In the genomic region with DNA sequence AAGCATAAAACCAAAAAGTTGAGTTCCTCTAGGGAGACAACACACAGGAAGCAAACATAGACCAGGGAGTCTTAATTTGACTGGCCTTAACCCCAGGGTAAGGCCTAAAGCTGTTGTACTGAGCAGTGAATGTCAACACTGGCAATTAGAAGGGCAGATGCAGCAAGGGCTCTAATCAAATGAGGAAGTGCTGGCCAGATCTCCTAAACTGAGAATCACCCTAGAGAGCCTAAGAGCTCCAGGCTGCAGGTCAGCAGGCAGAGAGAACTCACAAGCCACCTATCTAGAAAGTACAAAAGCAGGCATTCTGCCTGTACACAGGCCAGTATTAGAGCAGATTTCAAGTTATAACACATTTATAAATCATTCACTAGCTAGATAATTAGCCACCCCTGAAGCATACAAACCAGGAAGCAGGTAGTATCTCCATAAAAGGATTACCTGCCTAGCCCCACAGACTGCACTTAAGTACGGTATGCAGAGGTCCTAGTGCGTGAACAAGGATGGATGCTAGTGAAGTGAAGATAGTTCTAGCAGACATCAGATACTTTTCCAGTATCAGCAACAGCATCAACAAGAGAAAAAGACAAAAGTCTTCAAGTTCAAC, we compare ENCODE assay signal across 18 mouse cellular contexts.
DNase-seq lines count a peak whose midpoint lies in the region; ATAC-seq lines count a peak whose summit lies in the region.
"Had no signal": no experiment of that assay in that cellular context is flagged by ENCODE, and none has a peak within 500 bp of the region (broad histone marks: within the 10 kb centered on the region; RNA-seq: fewer than 3 reads in every experiment).

No protein-coding gene starts in this region.

- peaks cover 6% of the 10 kb centered on the region; the same call in 1 of the 2 replicates for H3K4me1 ChIP-seq in kidney, embryonic 16.5 days (ENCODE audit: insufficient read depth, low read length)
- no peaks in the 10 kb centered on the region for H3K4me1 ChIP-seq in kidney, embryonic 14.5 days (ENCODE audit: control insufficient read depth, insufficient read depth, low read length)
- H3K4me1 ChIP-seq in hindbrain, embryonic 14.5 days (replicated peaks; ENCODE audit: control insufficient read depth, insufficient read depth, low read length): no peaks in the 10 kb centered on the region
- H3K4me1 ChIP-seq: hindbrain, embryonic 15.5 days; liver, embryonic 12.5 days; lung, embryonic 15.5 days had no signal

- H3K4me3 ChIP-seq in kidney, embryonic 16.5 days (ENCODE audit: low read length): no peak overlapping the region
- no peak overlapping the region for H3K4me3 ChIP-seq in kidney, embryonic 14.5 days (ENCODE audit: low read length)
- no peak overlapping the region for H3K4me3 ChIP-seq in hindbrain, embryonic 14.5 days (replicated peaks; ENCODE audit: low read length)
- H3K4me3 ChIP-seq: hindbrain, embryonic 15.5 days; liver, embryonic 12.5 days; lung, embryonic 15.5 days; myocyte had no signal

- no peak overlapping the region for H3K27ac ChIP-seq in kidney, embryonic 16.5 days (ENCODE audit: low read length)
- H3K27ac ChIP-seq in kidney, embryonic 14.5 days (ENCODE audit: low read depth, low read length): no peak overlapping the region
- H3K27ac ChIP-seq in hindbrain, embryonic 14.5 days: no peak overlapping the region
- H3K27ac ChIP-seq: hindbrain, embryonic 15.5 days; liver, embryonic 12.5 days; lung, embryonic 15.5 days had no signal

- 73% methylated on average over 2 of the region's 2 CpGs for WGBS in kidney, embryonic 16.5 days
- WGBS in kidney, embryonic 14.5 days: 78% methylated on average over 2 of the region's 2 CpGs
- 92% methylated on average over 2 of the region's 2 CpGs for WGBS in hindbrain, embryonic 14.5 days

- no peak overlapping the region for H3K9ac ChIP-seq in kidney, embryonic 16.5 days (replicated peaks; ENCODE audit: low read length)
- no peak overlapping the region for H3K9ac ChIP-seq in kidney, embryonic 14.5 days (ENCODE audit: low read depth, low read length)
- H3K9ac ChIP-seq in hindbrain, embryonic 14.5 days: no peak overlapping the region
- H3K9ac ChIP-seq: hindbrain, embryonic 15.5 days; liver, embryonic 12.5 days; lung, embryonic 15.5 days had no signal

- no peaks in the 10 kb centered on the region for H3K27me3 ChIP-seq in kidney, embryonic 16.5 days (ENCODE audit: insufficient read depth, low read length)
- no peaks in the 10 kb centered on the region for H3K27me3 ChIP-seq in kidney, embryonic 14.5 days (ENCODE audit: control insufficient read depth, insufficient read depth, low read length)
- no peaks in the 10 kb centered on the region for H3K27me3 ChIP-seq in hindbrain, embryonic 14.5 days (ENCODE audit: control insufficient read depth, insufficient read depth, low read length)
- H3K27me3 ChIP-seq: hindbrain, embryonic 15.5 days; liver, embryonic 12.5 days; lung, embryonic 15.5 days; Patski had no signal

- H3K36me3 ChIP-seq in kidney, embryonic 16.5 days (ENCODE audit: insufficient read depth, low read length): no peaks in the 10 kb centered on the region
- no peaks in the 10 kb centered on the region for H3K36me3 ChIP-seq in kidney, embryonic 14.5 days (ENCODE audit: control insufficient read depth, insufficient read depth, low read length)
- no peaks in the 10 kb centered on the region for H3K36me3 ChIP-seq in hindbrain, embryonic 14.5 days (replicated peaks; ENCODE audit: control insufficient read depth, insufficient read depth)
- H3K36me3 ChIP-seq: hindbrain, embryonic 15.5 days; liver, embryonic 12.5 days; lung, embryonic 15.5 days had no signal

- H3K4me2 ChIP-seq in kidney, embryonic 16.5 days (replicated peaks; ENCODE audit: low read depth, low read length): no peak overlapping the region
- H3K4me2 ChIP-seq in kidney, embryonic 14.5 days (replicated peaks; ENCODE audit: low read depth, low read length): no peak overlapping the region
- H3K4me2 ChIP-seq in hindbrain, embryonic 14.5 days (replicated peaks): no peak overlapping the region
- H3K4me2 ChIP-seq: hindbrain, embryonic 15.5 days; liver, embryonic 12.5 days; lung, embryonic 15.5 days had no signal

- peak; percentile 39; the same call in 1 of the 2 replicates for ATAC-seq in kidney, embryonic 16.5 days (ENCODE audit: low FRiP score, low TSS enrichment)
- ATAC-seq in kidney, embryonic 14.5 days (ENCODE audit: low FRiP score, low TSS enrichment): no peak
- ATAC-seq in megakaryocyte, adult 5-6 weeks (ENCODE audit: poor library complexity, severe bottlenecking): peak; percentile 82
- ATAC-seq in hindbrain, embryonic 14.5 days (ENCODE audit: low FRiP score): no peak
- ATAC-seq: forebrain, embryonic 14.5 days; liver, embryonic 12.5 days; Patski had no signal

- no peaks in the 10 kb centered on the region for H3K9me3 ChIP-seq in kidney, embryonic 16.5 days (ENCODE audit: low read length)
- no peaks in the 10 kb centered on the region for H3K9me3 ChIP-seq in kidney, embryonic 14.5 days (ENCODE audit: control insufficient read depth, low read length)
- H3K9me3 ChIP-seq in hindbrain, embryonic 14.5 days (ENCODE audit: control insufficient read depth, low read length): no peaks in the 10 kb centered on the region
- H3K9me3 ChIP-seq: hindbrain, embryonic 15.5 days; liver, embryonic 12.5 days; lung, embryonic 15.5 days had no signal

- peak; percentile 23 to 32 for DNase-seq in B cell, adult 2 months
- DNase-seq in brain, adult 2 months (ENCODE audit: low read depth, low spot score): peak; percentile 38
- DNase-seq in hindbrain, embryonic 14.5 days (ENCODE audit: low spot score): no peak
- no peak for DNase-seq in lung, postnatal 25 days (ENCODE audit: low spot score)
- DNase-seq: cerebellum, adult 11 months; heart, adult 18-20 months; kidney, postnatal 25 days; right cerebral cortex, postnatal 25 days; thymus, adult 2 months had no signal

Comparison
In these comparisons a context has a peak if more than half of its experiments do, and no peak if none do; other contexts are left out.
1. ATAC-seq: peak in kidney, embryonic 16.5 days (single experiment) and megakaryocyte, adult 5-6 weeks (single experiment); none in kidney, embryonic 14.5 days (single experiment) and hindbrain, embryonic 14.5 days (single experiment).
2. DNase-seq: peak in B cell, adult 2 months (2 of 2) and brain, adult 2 months (single experiment); none in hindbrain, embryonic 14.5 days (single experiment) and lung, postnatal 25 days (single experiment).